Mouse (Mus musculus) heart, embryonic 10.5 days (tissue): ENCODE results near the gene Clca3a2. TPM values are rescaled to one million over a fixed set of nuclear protein-coding genes. Genes with fewer than 3 reads are reported as not detected.
"Not testable (repeated sequence)": the region's sequence is repeated elsewhere in the genome, so short reads cannot be mapped to it uniquely, and the experiment has no call there.

Experiments
- DNase-seq: peaks from one replicate; pipeline ENCODE4 v3.0.0-alpha.2; 2017; ENCODE audit warnings: low spot score
- H3K27ac ChIP-seq: fragments of 300-500 bp; sonication (generic); 2 replicates; pipeline ENCODE4 v1.5.1; 2016; ENCODE audit warnings: mild to moderate bottlenecking
- H3K27me3 ChIP-seq: fragments of 300-500 bp; sonication (generic); 2 replicates; pipeline ENCODE4 v1.6.1; 2016; ENCODE audit warnings: mild to moderate bottlenecking; ENCODE audit not compliant: poor library complexity, insufficient read depth, severe bottlenecking
- H3K36me3 ChIP-seq: fragments of 300-500 bp; sonication (generic); 2 replicates; pipeline ENCODE4 v1.6.1; 2016; ENCODE audit warnings: mild to moderate bottlenecking, moderate library complexity
- H3K4me1 ChIP-seq: fragments of 300-500 bp; sonication (generic); 2 replicates; pipeline ENCODE4 v1.6.1; 2016; ENCODE audit warnings: mild to moderate bottlenecking
- H3K4me3 ChIP-seq: fragments of 300-500 bp; sonication (generic); 2 replicates; pipeline ENCODE4 v1.5.1; 2016; ENCODE audit warnings: mild to moderate bottlenecking, moderate library complexity
- H3K9me3 ChIP-seq: fragments of 300-500 bp; sonication (generic); 2 replicates; pipeline ENCODE4 v1.6.1; 2016; ENCODE audit warnings: mild to moderate bottlenecking, moderate library complexity
- WGBS: fragments of 180-500 bp; shearing (Covaris S2); methylation state at CpG from one replicate; pipeline ENCODE4 v1.1.7; 2016; 5-methylcytosine and 5-hydroxymethylcytosine counted together
- polyA plus RNA-seq: library from polyadenylated mRNA; unstranded; fragments of >200 nt; fragmentation: Nextera tagmentation; extraction: Ambion mirVana; gene quantifications from 2 replicates; pipeline ENCODE4 v1.2.1, GENCODE M21; 2016

Gene Clca3a2
- 0.74 and 0.85 TPM in 2 replicates for polyA plus RNA-seq

DNA sequence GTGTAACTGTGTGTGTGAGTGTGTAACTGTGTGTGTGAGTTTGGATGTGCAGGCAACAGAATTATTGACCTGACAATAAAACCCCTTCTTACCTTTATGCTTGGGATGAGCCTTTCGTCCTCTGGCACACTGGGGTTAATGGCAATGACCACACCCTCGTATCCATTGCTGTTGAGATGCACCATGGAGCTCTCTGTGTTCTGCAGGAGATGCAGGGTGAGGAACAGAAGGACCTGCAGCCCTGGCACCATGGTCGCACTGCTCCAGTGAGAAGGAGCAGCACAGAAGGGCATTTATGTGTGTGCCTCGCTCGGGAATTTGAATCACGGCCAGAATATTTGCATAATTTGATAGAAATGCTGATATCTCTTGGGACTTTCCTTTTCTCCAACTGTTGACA is at the start of gene Clca3a2:
Gene Clca3a2 (minus strand): TSS at position 276 of the 400 bp plus-strand sequence.
- not testable (repeated sequence) for H3K36me3 ChIP-seq, H3K9me3 ChIP-seq, H3K4me3 ChIP-seq, H3K27me3 ChIP-seq, H3K27ac ChIP-seq, DNase-seq, H3K4me1 ChIP-seq
- WGBS, result 80% methylated on average over 6 of the region's 6 CpGs

DNA sequence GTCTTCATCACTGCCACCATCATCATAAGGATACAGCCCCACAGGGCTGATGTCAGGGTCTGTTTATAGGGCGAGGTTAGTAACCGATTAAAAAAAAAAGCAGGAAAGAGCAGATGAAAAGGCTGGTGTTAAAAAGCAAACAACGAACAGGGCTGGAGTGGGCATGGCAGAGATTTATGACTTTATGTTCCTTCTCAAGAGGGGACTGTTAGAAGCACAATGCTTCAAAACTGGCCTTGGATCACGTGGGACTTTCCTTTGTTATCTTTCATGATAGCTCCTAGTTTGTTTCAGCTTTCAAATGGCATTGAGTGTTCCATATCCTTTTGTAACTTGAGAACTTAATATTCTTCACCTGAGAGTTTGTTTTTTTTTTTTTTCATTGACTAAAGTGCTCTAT is 30.3 kb upstream of the Clca3a2 start:
- Histone ChIP-seq H3K36me3 (no peaks in the 10 kb centered on the region), H3K9me3 (no peaks in the 10 kb centered on the region), H3K27me3 (no peaks in the 10 kb centered on the region), H3K4me1 (no peaks in the 10 kb centered on the region), H3K4me3 (no peak overlapping the region), H3K27ac (no peak overlapping the region)
- DNase-seq, result no peak
- 72% methylated on average over 4 of the region's 4 CpGs for WGBS

DNA sequence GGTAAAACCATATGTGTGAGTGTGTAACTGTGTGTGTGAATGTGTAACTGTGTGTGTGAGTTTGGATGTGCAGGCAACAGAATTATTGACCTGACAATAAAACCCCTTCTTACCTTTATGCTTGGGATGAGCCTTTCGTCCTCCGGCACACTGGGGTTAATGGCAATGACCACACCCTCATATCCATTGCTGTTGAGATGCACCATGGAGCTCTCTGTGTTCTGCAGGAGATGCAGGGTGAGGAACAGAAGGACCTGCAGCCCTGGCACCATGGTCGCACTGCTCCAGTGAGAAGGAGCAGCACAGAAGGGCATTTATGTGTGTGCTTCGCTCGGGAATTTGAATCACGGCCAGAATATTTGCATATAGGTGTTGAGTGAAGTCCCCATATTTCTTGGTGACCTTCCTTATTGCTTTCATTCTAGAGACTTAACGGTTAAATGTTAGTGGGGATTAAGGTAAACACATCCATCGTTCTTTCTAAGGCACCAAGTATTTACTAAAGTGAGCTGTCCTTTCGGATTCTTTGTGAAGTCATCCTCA is 29.8 kb upstream of the Clca3a2 start, which contains the start of gene Clca3b:
Gene Clca3b (minus strand): TSS at position 344 of the 543 bp plus-strand sequence.
- not testable (repeated sequence) for H3K36me3 ChIP-seq, H3K9me3 ChIP-seq, H3K4me1 ChIP-seq, DNase-seq, H3K4me3 ChIP-seq, H3K27ac ChIP-seq, H3K27me3 ChIP-seq
- 84% methylated on average over 9 of the region's 9 CpGs for WGBS

GRCm38 (mm10) chr3:144827257-144827656 is 8.0 kb upstream of the Clca3a2 start:
- Histone ChIP-seq H3K27me3 (no peaks in the 10 kb centered on the region), H3K27ac (no peak overlapping the region), H3K4me1 (no peaks in the 10 kb centered on the region), H3K4me3 (no peak overlapping the region), H3K9me3 (no peaks in the 10 kb centered on the region), H3K36me3 (no peaks in the 10 kb centered on the region)
- 89% methylated on average over 6 of the region's 6 CpGs for WGBS
- DNase-seq, result no peak

- no peaks in the 10 kb centered on the region for H3K27me3 ChIP-seq
- H3K4me1 ChIP-seq, result no peaks in the 10 kb centered on the region
- H3K9me3 ChIP-seq, result no peaks in the 10 kb centered on the region
- H3K27ac ChIP-seq, result no peak overlapping the region
- no peaks in the 10 kb centered on the region for H3K36me3 ChIP-seq
- no peak overlapping the region for H3K4me3 ChIP-seq
- 18% methylated on average over 10 of the region's 10 CpGs for WGBS
- peak; percentile 88 for DNase-seq
Observed at GRCm38 (mm10) chr3:144825151-144825550, 5.9 kb upstream of the Clca3a2 start.

- H3K27ac ChIP-seq, result no peak overlapping the region
- no peak for DNase-seq
- no peak overlapping the region for H3K4me3 ChIP-seq
- no peaks in the 10 kb centered on the region for H3K27me3 ChIP-seq
- no peaks in the 10 kb centered on the region for H3K4me1 ChIP-seq
- no peaks in the 10 kb centered on the region for H3K36me3 ChIP-seq
- no peaks in the 10 kb centered on the region for H3K9me3 ChIP-seq
- WGBS, result 87% methylated on average over 5 of the region's 5 CpGs
Observed at GRCm38 (mm10) chr3:144823331-144823730, 4.0 kb upstream of the Clca3a2 start.

GRCm38 (mm10) chr3:144820632-144821031 is 1.3 kb upstream of the Clca3a2 start:
- Histone ChIP-seq H3K4me1 (no peaks in the 10 kb centered on the region), H3K36me3 (no peaks in the 10 kb centered on the region), H3K9me3 (no peaks in the 10 kb centered on the region), H3K27ac (no peak overlapping the region), H3K4me3 (no peak overlapping the region), H3K27me3 (no peaks in the 10 kb centered on the region)
- DNase-seq, result no peak
- 23% methylated on average over 1 of the region's 1 CpGs for WGBS

DNA sequence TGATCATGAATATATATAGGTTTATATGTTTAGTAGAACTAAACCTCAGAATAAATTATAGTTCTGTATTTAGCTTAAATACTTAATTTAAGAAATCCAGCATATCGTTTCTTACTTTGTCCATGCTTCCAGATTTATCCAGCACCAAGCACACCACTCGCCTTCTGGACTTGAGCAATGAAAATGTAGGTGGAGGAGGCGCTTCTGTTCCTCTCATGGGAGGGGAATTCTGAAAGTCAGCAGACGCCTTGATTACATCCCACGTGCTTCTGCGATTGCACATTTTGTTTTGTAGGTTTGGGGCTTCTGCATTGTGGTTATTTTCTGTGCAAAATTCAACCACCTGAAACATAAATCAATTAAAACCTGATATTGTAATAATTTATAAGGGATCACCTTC is 6.0 kb downstream of the Clca3a2 start:
- not testable (repeated sequence) for H3K4me3 ChIP-seq, DNase-seq, H3K4me1 ChIP-seq, H3K27ac ChIP-seq, H3K36me3 ChIP-seq, H3K27me3 ChIP-seq, H3K9me3 ChIP-seq
- WGBS, result 82% methylated on average over 6 of the region's 6 CpGs

GRCm38 (mm10) chr3:144811821-144812220 is 7.5 kb downstream of the Clca3a2 start:
- Histone ChIP-seq H3K4me3 (no peak overlapping the region), H3K36me3 (no peaks in the 10 kb centered on the region), H3K4me1 (no peaks in the 10 kb centered on the region), H3K27me3 (no peaks in the 10 kb centered on the region), H3K9me3 (no peaks in the 10 kb centered on the region), H3K27ac (no peak overlapping the region)
- no peak for DNase-seq
- whole genome bisulfite sequencing, result 29% methylated on average over 3 of the region's 3 CpGs

DNA sequence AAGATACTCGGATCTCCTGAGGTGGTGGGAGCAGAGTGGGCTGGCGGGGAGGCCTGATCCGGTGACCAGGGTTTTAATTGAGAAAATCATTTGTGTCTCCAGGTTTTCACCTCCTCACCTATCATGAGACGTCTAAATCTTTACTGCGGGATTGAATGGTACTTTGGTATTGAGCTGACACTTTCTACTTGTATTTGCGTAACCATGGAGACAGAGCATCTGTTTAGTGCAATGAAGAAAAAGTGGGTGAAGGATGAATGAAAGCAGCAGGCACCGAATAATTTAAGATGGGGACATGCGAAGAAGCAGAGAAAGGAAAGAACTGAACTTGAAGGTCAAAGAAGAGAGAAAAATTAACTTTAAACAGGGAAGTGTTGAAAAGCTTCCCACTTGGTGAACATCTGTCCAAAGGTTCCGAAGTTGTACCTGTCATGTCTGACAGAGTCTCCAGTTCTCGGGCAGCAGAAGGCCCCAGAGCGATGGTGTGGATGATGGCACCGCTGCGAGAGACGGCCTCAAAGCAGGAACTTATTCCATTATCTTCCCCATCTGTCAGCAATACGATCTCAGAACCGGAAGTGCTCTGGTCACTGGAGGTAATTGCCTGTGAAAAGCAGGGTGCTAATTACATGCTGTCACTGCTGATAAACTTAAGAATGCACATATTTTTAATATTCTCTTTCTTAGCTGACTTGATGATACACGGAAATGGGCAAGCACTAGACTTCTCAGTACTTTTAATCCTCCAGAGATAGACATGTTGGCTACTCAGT is 11.0 kb downstream of the Clca3a2 start:
- not testable (repeated sequence) for H3K4me3 ChIP-seq, DNase-seq, H3K36me3 ChIP-seq, H3K4me1 ChIP-seq, H3K27me3 ChIP-seq, H3K9me3 ChIP-seq, H3K27ac ChIP-seq
- 68% methylated on average over 16 of the region's 17 CpGs for WGBS

DNA sequence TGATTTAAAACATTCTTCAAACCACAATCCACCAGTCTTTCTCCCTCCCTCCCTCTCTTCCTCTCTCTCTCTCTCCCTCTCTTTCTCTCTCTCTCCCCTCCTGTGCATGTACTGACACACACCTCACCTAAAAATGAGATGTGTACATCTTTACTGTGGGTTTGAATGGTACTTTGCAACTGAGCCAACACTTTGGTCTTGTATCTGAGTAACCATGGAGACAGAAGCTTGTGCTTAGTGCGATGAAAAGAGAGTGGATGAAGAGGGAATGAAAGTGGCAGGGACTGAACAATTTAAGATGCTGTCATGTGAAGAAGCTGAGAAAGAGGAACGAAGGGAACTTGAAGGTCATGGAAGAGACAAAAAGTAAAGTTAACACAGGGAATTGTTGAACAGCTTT is 12.7 kb downstream of the Clca3a2 start:
- H3K9me3 ChIP-seq, H3K4me1 ChIP-seq, H3K27ac ChIP-seq, H3K27me3 ChIP-seq, H3K36me3 ChIP-seq, H3K4me3 ChIP-seq, DNase-seq: not testable (repeated sequence)
- WGBS, result 75% methylated on average over 2 of the region's 2 CpGs

DNA sequence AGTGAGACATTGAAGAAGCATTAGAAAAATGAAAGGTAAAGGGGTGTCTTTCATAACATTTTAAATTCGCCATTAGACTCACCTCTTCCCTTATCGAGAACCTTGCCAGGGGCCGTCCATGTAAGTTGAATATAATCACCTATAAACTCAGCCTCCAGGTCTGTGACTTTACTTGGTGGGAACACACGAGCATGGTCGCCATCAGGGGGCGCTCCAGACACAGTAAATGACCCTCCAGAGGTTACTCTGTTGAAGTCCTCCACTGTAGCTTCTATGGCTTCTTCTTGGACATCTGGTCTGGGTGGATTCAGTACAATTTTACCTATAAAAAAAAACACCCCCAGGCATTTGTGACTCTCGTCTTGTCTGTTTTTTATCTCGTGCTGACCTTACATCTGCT is 17.4 kb downstream of the Clca3a2 start:
- WGBS, result 31% methylated on average over 8 of the region's 8 CpGs
- DNase-seq, result no peak
- H3K36me3 ChIP-seq, result no peaks in the 10 kb centered on the region
- H3K9me3 ChIP-seq, result no peaks in the 10 kb centered on the region
- H3K27ac ChIP-seq, result no peak overlapping the region
- no peaks in the 10 kb centered on the region for H3K27me3 ChIP-seq
- no peak overlapping the region for H3K4me3 ChIP-seq
- H3K4me1 ChIP-seq, result no peaks in the 10 kb centered on the region

DNA sequence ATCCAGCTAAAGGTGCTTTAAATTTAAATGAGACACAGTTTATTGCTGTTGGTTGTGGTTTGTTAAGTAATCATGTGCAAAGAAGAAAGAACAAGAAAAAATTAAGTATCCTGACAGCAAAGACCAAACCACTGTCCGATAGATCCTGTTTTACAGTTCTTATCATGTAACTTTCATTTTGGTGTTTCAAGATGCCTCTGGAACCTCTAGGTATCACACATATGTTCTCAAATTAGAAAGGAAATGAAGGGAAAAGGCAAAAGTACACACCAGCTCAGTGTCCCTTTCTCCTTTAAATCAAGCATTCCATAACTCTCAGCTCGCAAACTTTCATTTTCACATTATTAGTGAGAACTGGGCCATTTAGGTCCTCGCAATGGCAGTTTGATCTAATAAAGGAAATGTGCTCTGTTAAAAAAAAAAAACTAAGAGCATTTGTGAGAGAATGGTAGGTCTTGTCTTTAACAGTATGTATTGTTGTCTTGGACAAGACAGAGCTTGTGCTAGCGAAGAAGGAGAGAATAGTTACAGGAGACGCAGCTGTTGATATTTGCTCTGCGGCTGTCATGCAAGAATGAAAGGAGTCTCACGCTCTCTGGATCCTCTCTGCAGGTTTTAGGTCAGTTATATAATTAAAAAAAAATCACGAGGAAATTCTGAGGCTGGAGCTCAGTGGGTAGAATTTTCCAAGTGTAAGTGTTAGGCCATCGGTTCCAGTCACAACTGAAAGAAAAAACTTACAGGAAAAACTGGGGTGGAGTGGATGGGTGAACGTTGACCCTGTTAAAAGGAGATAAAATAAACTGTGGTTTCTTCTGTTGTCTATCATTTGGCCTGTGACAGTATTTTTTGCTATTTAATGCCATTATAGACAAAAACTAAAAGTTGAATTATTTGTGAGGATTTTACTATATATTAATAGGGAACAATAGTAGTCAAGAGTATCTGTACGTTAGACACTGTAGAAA is 33.8 kb downstream of the Clca3a2 start:
- no peaks in the 10 kb centered on the region for H3K36me3 ChIP-seq
- H3K27ac ChIP-seq, result no peak overlapping the region
- no peaks in the 10 kb centered on the region for H3K4me1 ChIP-seq
- H3K9me3 ChIP-seq, result no peaks in the 10 kb centered on the region
- DNase-seq, result no peak
- no peaks in the 10 kb centered on the region for H3K27me3 ChIP-seq
- H3K4me3 ChIP-seq, result no peak overlapping the region
- 83% methylated on average over 11 of the region's 11 CpGs for WGBS
